Mouse (Mus musculus) myocyte (in vitro differentiated cells): ENCODE results near the gene Armc2. TPM values are rescaled to one million over a fixed set of nuclear protein-coding genes. Genes with fewer than 3 reads are reported as not detected.

Experiments
- H3K27me3 ChIP-seq: one replicate; pipeline ENCODE4 v1.6.1; 2011; ENCODE audit not compliant: control insufficient read depth, insufficient read depth, insufficient read length
- H3K36me3 ChIP-seq: one replicate; pipeline ENCODE4 v1.6.1; 2011; ENCODE audit not compliant: control insufficient read depth, insufficient read depth
- H3K4me2 ChIP-seq: one replicate; pipeline ENCODE4 v1.6.1; 2011; ENCODE audit warnings: low read depth, control low read depth
- H3K4me3 ChIP-seq: one replicate; pipeline ENCODE4 v1.5.1; 2011; ENCODE audit warnings: mild to moderate bottlenecking, control low read depth, moderate library complexity
- H3K79me2 ChIP-seq: one replicate; pipeline ENCODE4 v1.6.1; 2011; ENCODE audit not compliant: control insufficient read depth, insufficient read depth
- H3ac ChIP-seq: one replicate; pipeline ENCODE4 v1.6.1; 2011; ENCODE audit not compliant: control insufficient read depth, insufficient read length
- CEBPB ChIP-seq: IDR thresholded peaks from 2 replicates; pipeline ENCODE4 v1.6.1; 2011; ENCODE audit warnings: mild to moderate bottlenecking, moderate library complexity; ENCODE audit not compliant: poor library complexity, insufficient read depth, severe bottlenecking
- E2F4 ChIP-seq: IDR thresholded peaks from one replicate; pipeline ENCODE4 v1.6.1; 2011; ENCODE audit warnings: mild to moderate bottlenecking, control low read depth, moderate library complexity; ENCODE audit not compliant: insufficient read depth
- MAX ChIP-seq: IDR thresholded peaks from one replicate; pipeline ENCODE4 v1.6.1; 2011; ENCODE audit warnings: low read depth, mild to moderate bottlenecking, control low read depth
- MYOD1 ChIP-seq, 3 experiments: IDR thresholded peaks; one replicate each; pipeline ENCODE4 v1.6.1; 2011; ENCODE audit warnings: control low read depth in 2 of 3, low read depth in 2 of 3, mild to moderate bottlenecking in 2 of 3, moderate library complexity in 1 of 3; ENCODE audit not compliant: insufficient read length in 2 of 3, control insufficient read depth in 1 of 3
- MYOG ChIP-seq, 3 experiments: IDR thresholded peaks; one replicate each; pipeline ENCODE4 v1.6.1; 2011; ENCODE audit warnings: control low read depth in 2 of 3, low read depth in 2 of 3, mild to moderate bottlenecking in 2 of 3; ENCODE audit not compliant: insufficient read length in 2 of 3, control insufficient read depth in 1 of 3, insufficient read depth in 1 of 3
- POLR2A ChIP-seq: IDR thresholded peaks from one replicate; pipeline ENCODE4 v1.6.1; 2011; ENCODE audit warnings: low read depth, mild to moderate bottlenecking, control low read depth, moderate library complexity; ENCODE audit not compliant: insufficient read length
- POLR2AphosphoS2 ChIP-seq: IDR thresholded peaks from one replicate; pipeline ENCODE4 v1.6.1; 2011; ENCODE audit warnings: low read depth, control low read depth; ENCODE audit not compliant: insufficient read length
- REST ChIP-seq: IDR thresholded peaks from one replicate; pipeline ENCODE4 v1.6.1; 2011; ENCODE audit warnings: mild to moderate bottlenecking, control low read depth, moderate library complexity; ENCODE audit not compliant: insufficient read depth, insufficient read length
- SRF ChIP-seq: IDR thresholded peaks from one replicate; pipeline ENCODE4 v1.6.1; 2011; ENCODE audit warnings: low read depth; ENCODE audit not compliant: control insufficient read depth, insufficient read length
- TCF12 ChIP-seq: IDR thresholded peaks from one replicate; pipeline ENCODE4 v1.6.1; 2011; ENCODE audit warnings: mild to moderate bottlenecking, control low read depth; ENCODE audit not compliant: poor library complexity, insufficient read depth, severe bottlenecking
- TCF3 ChIP-seq: IDR thresholded peaks from one replicate; pipeline ENCODE4 v1.6.1; 2011; ENCODE audit warnings: low read depth, control low read depth; ENCODE audit not compliant: insufficient read length
- USF1 ChIP-seq: IDR thresholded peaks from one replicate; pipeline ENCODE4 v1.6.1; 2011; ENCODE audit warnings: low read depth, mild to moderate bottlenecking, control low read depth, moderate library complexity
- polyA plus RNA-seq: library from polyadenylated mRNA; unstranded; fragments of >200 nt; fragmentation: generic; extraction: Trizol; gene quantifications from one replicate; pipeline ENCODE4 v1.2.1, GENCODE M21; 2012; ENCODE audit warnings: missing spikeins

Gene Armc2
- polyA plus RNA-seq, 1 experiment: 0.31 TPM

GRCm38 (mm10) chr10:42036846-42037245 lies 18.6 kb upstream of the Armc2 start:
- TF ChIP-seq TCF12 (no peak), POLR2AphosphoS2 (no peak), TCF3 (no peak), E2F4 (no peak), SRF (no peak), MYOG (IDR thresholded peaks at IDR 0.05; ENCODE audit: control insufficient read depth in 1 of 3, insufficient read depth in 1 of 3, insufficient read length in 2 of 3, low read depth in 2 of 3) (no peak), REST (no peak), MYOD1 (IDR thresholded peaks at IDR 0.05; ENCODE audit: control insufficient read depth in 1 of 3, insufficient read length in 2 of 3, low read depth in 2 of 3) (no peak), MAX (no peak), POLR2A (no peak), USF1 (no peak), CEBPB (no peak)
- Histone ChIP-seq H3K4me2 (peak overlapping the region; percentile 0), H3K36me3 (no peaks in the 10 kb centered on the region), H3K79me2 (no peaks in the 10 kb centered on the region), H3K4me3 (no peak overlapping the region), H3K27me3 (peaks cover 5% of the 10 kb centered on the region), H3ac (no peak overlapping the region)

- Histone ChIP-seq H3K79me2 (no peaks in the 10 kb centered on the region), H3K36me3 (no peaks in the 10 kb centered on the region), H3ac (no peak overlapping the region), H3K4me2 (no peak overlapping the region), H3K4me3 (no peak overlapping the region), H3K27me3 (no peaks in the 10 kb centered on the region)
- no peak for TF ChIP-seq MAX
- no peak for TF ChIP-seq USF1
- TF ChIP-seq CEBPB: no peak
- no peak for TF ChIP-seq POLR2AphosphoS2
- TF ChIP-seq POLR2A: no peak
- TF ChIP-seq SRF: no peak
- no peak for TF ChIP-seq TCF12
- TF ChIP-seq REST: no peak
- no peak for TF ChIP-seq TCF3
- no peak for TF ChIP-seq MYOD1 (IDR thresholded peaks at IDR 0.05; ENCODE audit: control insufficient read depth in 1 of 3, insufficient read length in 2 of 3, low read depth in 2 of 3)
- TF ChIP-seq E2F4: no peak
Measured at GRCm38 (mm10) chr10:42033571-42033970, 15.3 kb upstream of the Armc2 start.

- no peak overlapping the region for H3ac ChIP-seq
- no peak overlapping the region for H3K4me2 ChIP-seq
- TF ChIP-seq USF1 (peak; percentile 72), E2F4 (no peak)
- H3K4me3 ChIP-seq: no peak overlapping the region
- H3K79me2 ChIP-seq: no peaks in the 10 kb centered on the region
- H3K36me3 ChIP-seq: no peaks in the 10 kb centered on the region
- no peaks in the 10 kb centered on the region for H3K27me3 ChIP-seq
Measured at GRCm38 (mm10) chr10:42031021-42031420, 12.8 kb upstream of the Armc2 start.

GRCm38 (mm10) chr10:42029502-42029901 lies 11.3 kb upstream of the Armc2 start:
- TF ChIP-seq SRF (no peak), POLR2AphosphoS2 (no peak), E2F4 (no peak), MYOD1 (IDR thresholded peaks at IDR 0.05; ENCODE audit: control insufficient read depth in 1 of 3, insufficient read length in 2 of 3, low read depth in 2 of 3) (no peak), REST (no peak), TCF3 (no peak), USF1 (no peak), POLR2A (no peak), MYOG (IDR thresholded peaks at IDR 0.05; ENCODE audit: control insufficient read depth in 1 of 3, insufficient read depth in 1 of 3, insufficient read length in 2 of 3, low read depth in 2 of 3) (no peak), CEBPB (no peak), MAX (no peak), TCF12 (no peak)
- no peak overlapping the region for H3K4me3 ChIP-seq
- H3K79me2 ChIP-seq: no peaks in the 10 kb centered on the region
- H3K36me3 ChIP-seq: no peaks in the 10 kb centered on the region
- H3ac ChIP-seq: no peak overlapping the region
- H3K4me2 ChIP-seq: no peak overlapping the region
- no peaks in the 10 kb centered on the region for H3K27me3 ChIP-seq

- Histone ChIP-seq H3K27me3 (no peaks in the 10 kb centered on the region), H3ac (no peak overlapping the region), H3K36me3 (no peaks in the 10 kb centered on the region)
Measured at GRCm38 (mm10) chr10:42027337-42027736, 9.1 kb upstream of the Armc2 start.

More at GRCm38 (mm10) chr10:42027337-42027736, 9.1 kb upstream of the Armc2 start:
- Histone ChIP-seq H3K4me2 (no peak overlapping the region), H3K79me2 (no peaks in the 10 kb centered on the region), H3K4me3 (no peak overlapping the region)
- TF ChIP-seq TCF12 (no peak), CEBPB (no peak), MYOG (IDR thresholded peaks at IDR 0.05; ENCODE audit: control insufficient read depth in 1 of 3, insufficient read depth in 1 of 3, insufficient read length in 2 of 3, low read depth in 2 of 3) (no peak), POLR2AphosphoS2 (no peak), MYOD1 (IDR thresholded peaks at IDR 0.05; ENCODE audit: control insufficient read depth in 1 of 3, insufficient read length in 2 of 3, low read depth in 2 of 3) (no peak), USF1 (no peak), REST (no peak), POLR2A (no peak), MAX (no peak), E2F4 (no peak), SRF (no peak), TCF3 (no peak)
